Mouse (Mus musculus): ENCODE data around the gene Men1. TPM values are rescaled to one million over a fixed set of nuclear protein-coding genes. Genes with fewer than 3 reads are reported as not detected.

Men1 gene
- polyA plus RNA-seq, 1 experiment from 2014 or later, result 55.2 TPM

GRCm38 (mm10) chr19:6346661-6347060, 11.9 kb downstream of the Men1 start:
- WGBS, result 86% methylated on average over 10 of the region's 10 CpGs
- H3K4me2 ChIP-seq (ENCODE audit: low read length), result no peak overlapping the region
- no peak overlapping the region for H3K9ac ChIP-seq (ENCODE audit: low read length)
- ATAC-seq (replicated peaks; ENCODE audit: low FRiP score, low TSS enrichment, low read depth), result no peak
- H3K27me3 ChIP-seq (replicated peaks; ENCODE audit: control insufficient read depth, insufficient read depth, low read length), result no peaks in the 10 kb centered on the region
- peaks cover 29% of the 10 kb centered on the region for H3K36me3 ChIP-seq (ENCODE audit: control insufficient read depth, insufficient read depth, low read length)
- H3K27ac ChIP-seq (ENCODE audit: low read depth), result no peak overlapping the region
- no peak for DNase-seq (ENCODE audit: low spot score)
- no peak overlapping the region for H3K4me3 ChIP-seq (ENCODE audit: low read depth, low read length)
- H3K4me1 ChIP-seq (replicated peaks; ENCODE audit: control insufficient read depth, insufficient read depth, low read length), result no peaks in the 10 kb centered on the region
- no peaks in the 10 kb centered on the region for H3K9me3 ChIP-seq (ENCODE audit: control insufficient read depth, low read length)

GRCm38 (mm10) chr19:6347615-6348014, 12.8 kb downstream of the Men1 start:
- H3K27ac ChIP-seq (ENCODE audit: low read depth), result no peak overlapping the region

GRCm38 (mm10) chr19:6348717-6349116, 13.9 kb downstream of the Men1 start:
- peaks cover 28% of the 10 kb centered on the region for H3K36me3 ChIP-seq (ENCODE audit: control insufficient read depth, insufficient read depth, low read length)
- ATAC-seq (replicated peaks; ENCODE audit: low FRiP score, low TSS enrichment, low read depth), result no peak
- no peaks in the 10 kb centered on the region for H3K27me3 ChIP-seq (replicated peaks; ENCODE audit: control insufficient read depth, insufficient read depth, low read length)
- 67% methylated on average over 9 of the region's 9 CpGs for WGBS
- no peak for DNase-seq (ENCODE audit: low spot score)
- no peak overlapping the region for H3K4me3 ChIP-seq (ENCODE audit: low read depth, low read length)
- no peaks in the 10 kb centered on the region for H3K9me3 ChIP-seq (ENCODE audit: control insufficient read depth, low read length)
- no peaks in the 10 kb centered on the region for H3K4me1 ChIP-seq (replicated peaks; ENCODE audit: control insufficient read depth, insufficient read depth, low read length)
- H3K4me2 ChIP-seq (ENCODE audit: low read length), result no peak overlapping the region
- H3K9ac ChIP-seq (ENCODE audit: low read length), result no peak overlapping the region
- peak overlapping the region; percentile 1; the same call in 1 of the 2 replicates for H3K27ac ChIP-seq (ENCODE audit: low read depth)

More at GRCm38 (mm10) chr19:6347615-6348014, 12.8 kb downstream of the Men1 start:
- H3K9me3 ChIP-seq (ENCODE audit: control insufficient read depth, low read length), result no peaks in the 10 kb centered on the region
- no peak overlapping the region for H3K4me2 ChIP-seq (ENCODE audit: low read length)
- no peak overlapping the region for H3K9ac ChIP-seq (ENCODE audit: low read length)
- WGBS, result 94% methylated on average over 4 of the region's 4 CpGs
- no peak for ATAC-seq (replicated peaks; ENCODE audit: low FRiP score, low TSS enrichment, low read depth)
- no peak overlapping the region for H3K4me3 ChIP-seq (ENCODE audit: low read depth, low read length)
- H3K27me3 ChIP-seq (replicated peaks; ENCODE audit: control insufficient read depth, insufficient read depth, low read length), result no peaks in the 10 kb centered on the region
- H3K36me3 ChIP-seq (ENCODE audit: control insufficient read depth, insufficient read depth, low read length), result peaks cover 29% of the 10 kb centered on the region
- DNase-seq (ENCODE audit: low spot score), result no peak
- no peaks in the 10 kb centered on the region for H3K4me1 ChIP-seq (replicated peaks; ENCODE audit: control insufficient read depth, insufficient read depth, low read length)

GRCm38 (mm10) chr19:6349215-6349983, 14.6 kb downstream of the Men1 start:
- 32% methylated on average over 14 of the region's 14 CpGs for WGBS
- Histone ChIP-seq H3K9ac (ENCODE audit: low read length) (no peak overlapping the region), H3K27me3 (replicated peaks; ENCODE audit: control insufficient read depth, insufficient read depth, low read length) (no peaks in the 10 kb centered on the region), H3K4me1 (replicated peaks; ENCODE audit: control insufficient read depth, insufficient read depth, low read length) (no peaks in the 10 kb centered on the region), H3K27ac (ENCODE audit: low read depth) (peak overlapping the region; percentile 1; the same call in 1 of the 2 replicates), H3K4me3 (ENCODE audit: low read depth, low read length) (no peak overlapping the region), H3K9me3 (ENCODE audit: control insufficient read depth, low read length) (no peaks in the 10 kb centered on the region), H3K36me3 (ENCODE audit: control insufficient read depth, insufficient read depth, low read length) (peaks cover 24% of the 10 kb centered on the region), H3K4me2 (ENCODE audit: low read length) (no peak overlapping the region)
- DNase-seq (ENCODE audit: low spot score), result no peak
- ATAC-seq (replicated peaks; ENCODE audit: low FRiP score, low TSS enrichment, low read depth), result no peak

- Histone ChIP-seq H3K27ac (ENCODE audit: low read depth) (no peak overlapping the region), H3K4me3 (ENCODE audit: low read depth, low read length) (no peak overlapping the region), H3K4me2 (ENCODE audit: low read length) (no peak overlapping the region), H3K36me3 (ENCODE audit: control insufficient read depth, insufficient read depth, low read length) (peaks cover 14% of the 10 kb centered on the region; the same call in 1 of the 2 replicates), H3K4me1 (replicated peaks; ENCODE audit: control insufficient read depth, insufficient read depth, low read length) (no peaks in the 10 kb centered on the region), H3K27me3 (replicated peaks; ENCODE audit: control insufficient read depth, insufficient read depth, low read length) (no peaks in the 10 kb centered on the region), H3K9me3 (ENCODE audit: control insufficient read depth, low read length) (no peaks in the 10 kb centered on the region), H3K9ac (ENCODE audit: low read length) (no peak overlapping the region)
- ATAC-seq (replicated peaks; ENCODE audit: low FRiP score, low TSS enrichment, low read depth) (no peak), DNase-seq (ENCODE audit: low spot score) (no peak)
- WGBS, result 62% methylated on average over 14 of the region's 14 CpGs
These were observed 16.8 kb downstream of the Men1 start for GRCm38 (mm10) chr19:6351431-6352106.

GRCm38 (mm10) chr19:6352107-6352505, 17.3 kb downstream of the Men1 start:
- H3K4me1 ChIP-seq (replicated peaks; ENCODE audit: control insufficient read depth, insufficient read depth, low read length), result no peaks in the 10 kb centered on the region
- ATAC-seq (replicated peaks; ENCODE audit: low FRiP score, low TSS enrichment, low read depth), result no peak
- peaks cover 8% of the 10 kb centered on the region; the same call in 1 of the 2 replicates for H3K36me3 ChIP-seq (ENCODE audit: control insufficient read depth, insufficient read depth, low read length)
- no peak overlapping the region for H3K9ac ChIP-seq (ENCODE audit: low read length)
- no peak overlapping the region for H3K4me2 ChIP-seq (ENCODE audit: low read length)
- 84% methylated on average over 2 of the region's 2 CpGs for WGBS
- H3K9me3 ChIP-seq (ENCODE audit: control insufficient read depth, low read length), result no peaks in the 10 kb centered on the region
- H3K27ac ChIP-seq (ENCODE audit: low read depth), result no peak overlapping the region
- H3K27me3 ChIP-seq (replicated peaks; ENCODE audit: control insufficient read depth, insufficient read depth, low read length), result no peaks in the 10 kb centered on the region
- DNase-seq (ENCODE audit: low spot score), result no peak
- H3K4me3 ChIP-seq (ENCODE audit: low read depth, low read length), result no peak overlapping the region

GRCm38 (mm10) chr19:6354030-6354429, 19.3 kb downstream of the Men1 start:
- Histone ChIP-seq H3K4me2 (ENCODE audit: low read length) (no peak overlapping the region), H3K27me3 (replicated peaks; ENCODE audit: control insufficient read depth, insufficient read depth, low read length) (no peaks in the 10 kb centered on the region), H3K4me1 (replicated peaks; ENCODE audit: control insufficient read depth, insufficient read depth, low read length) (no peaks in the 10 kb centered on the region), H3K36me3 (ENCODE audit: control insufficient read depth, insufficient read depth, low read length) (no peaks in the 10 kb centered on the region), H3K4me3 (ENCODE audit: low read depth, low read length) (no peak overlapping the region), H3K9ac (ENCODE audit: low read length) (no peak overlapping the region), H3K27ac (ENCODE audit: low read depth) (no peak overlapping the region), H3K9me3 (ENCODE audit: control insufficient read depth, low read length) (no peaks in the 10 kb centered on the region)
- DNase-seq (ENCODE audit: low spot score) (no peak), ATAC-seq (replicated peaks; ENCODE audit: low FRiP score, low TSS enrichment, low read depth) (no peak)
- WGBS, result 85% methylated on average over 7 of the region's 7 CpGs

GRCm38 (mm10) chr19:6361291-6361690, 26.5 kb downstream of the Men1 start:
- peaks cover 23% of the 10 kb centered on the region for H3K36me3 ChIP-seq (ENCODE audit: control insufficient read depth, insufficient read depth, low read length)
- H3K4me3 ChIP-seq (ENCODE audit: low read depth, low read length), result no peak overlapping the region
- no peak overlapping the region for H3K9ac ChIP-seq (ENCODE audit: low read length)
- no peak overlapping the region for H3K4me2 ChIP-seq (ENCODE audit: low read length)
- peaks cover 11% of the 10 kb centered on the region for H3K4me1 ChIP-seq (replicated peaks; ENCODE audit: control insufficient read depth, insufficient read depth, low read length)
- no peaks in the 10 kb centered on the region for H3K27me3 ChIP-seq (replicated peaks; ENCODE audit: control insufficient read depth, insufficient read depth, low read length)
- H3K9me3 ChIP-seq (ENCODE audit: control insufficient read depth, low read length), result no peaks in the 10 kb centered on the region
- H3K27ac ChIP-seq (ENCODE audit: low read depth), result no peak overlapping the region
- ATAC-seq (replicated peaks; ENCODE audit: low FRiP score, low TSS enrichment, low read depth), result no peak
- WGBS, result 90% methylated on average over 3 of the region's 3 CpGs
- no peak for DNase-seq (ENCODE audit: low spot score)

Data from intestine, embryonic 14.5 days (tissue).